Mouse (Mus musculus): ENCODE measurements around the gene AI464131.
A peak's percentile ranks its signal among the peaks of the same experiment; 100 is the strongest.

DNA sequence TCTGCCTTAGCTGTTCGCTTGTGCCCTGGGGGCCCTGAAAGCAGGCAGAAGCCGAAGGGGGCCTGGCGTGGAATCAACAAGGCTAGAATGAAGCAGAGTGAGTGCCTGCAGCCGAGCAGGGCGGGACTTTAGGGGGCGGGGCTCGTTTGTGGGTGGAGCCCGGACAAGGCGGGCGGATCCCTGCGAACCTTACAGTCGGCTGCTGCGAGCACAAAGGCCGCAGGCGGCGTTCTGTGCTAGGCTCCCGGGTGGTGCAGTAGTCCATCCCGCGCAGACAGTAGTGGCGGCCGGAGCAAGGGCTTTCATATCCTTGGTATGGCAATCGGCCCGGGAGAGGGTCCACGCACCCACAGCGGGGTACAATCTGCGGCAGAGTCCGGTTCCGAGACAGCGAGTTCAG lies 4.0 kb upstream of the AI464131 start:
- TF ChIP-seq POLR2A (IDR thresholded peaks at IDR 0.05; ENCODE audit: extremely low read depth, insufficient read depth, low read length) (0 out of 2 replicates have a peak, but pooled peaks have one; percentile 32), CTCF (IDR thresholded peaks at IDR 0.05; ENCODE audit: low read depth, low read length) (peak; percentile 38; the same call in 1 of the 2 replicates)

Data from liver, adult 2 months (tissue).